Mouse (Mus musculus) embryonic fibroblast, embryonic 13.5 days (primary cell): Measurements from ENCODE around the gene Lipo1.

ENCODE experiments used
- CTCF ChIP-seq: IDR thresholded peaks from 2 replicates; pipeline ENCODE4 v1.5.1; 2011; ENCODE audit warnings: mild to moderate bottlenecking, control low read depth, low read length, moderate library complexity, borderline replicate concordance; ENCODE audit not compliant: insufficient read depth
- POLR2A ChIP-seq: IDR thresholded peaks from 2 replicates; pipeline ENCODE4 v1.6.1; 2011; ENCODE audit warnings: low read depth, mild to moderate bottlenecking, control low read depth, low read length, moderate library complexity

DNA sequence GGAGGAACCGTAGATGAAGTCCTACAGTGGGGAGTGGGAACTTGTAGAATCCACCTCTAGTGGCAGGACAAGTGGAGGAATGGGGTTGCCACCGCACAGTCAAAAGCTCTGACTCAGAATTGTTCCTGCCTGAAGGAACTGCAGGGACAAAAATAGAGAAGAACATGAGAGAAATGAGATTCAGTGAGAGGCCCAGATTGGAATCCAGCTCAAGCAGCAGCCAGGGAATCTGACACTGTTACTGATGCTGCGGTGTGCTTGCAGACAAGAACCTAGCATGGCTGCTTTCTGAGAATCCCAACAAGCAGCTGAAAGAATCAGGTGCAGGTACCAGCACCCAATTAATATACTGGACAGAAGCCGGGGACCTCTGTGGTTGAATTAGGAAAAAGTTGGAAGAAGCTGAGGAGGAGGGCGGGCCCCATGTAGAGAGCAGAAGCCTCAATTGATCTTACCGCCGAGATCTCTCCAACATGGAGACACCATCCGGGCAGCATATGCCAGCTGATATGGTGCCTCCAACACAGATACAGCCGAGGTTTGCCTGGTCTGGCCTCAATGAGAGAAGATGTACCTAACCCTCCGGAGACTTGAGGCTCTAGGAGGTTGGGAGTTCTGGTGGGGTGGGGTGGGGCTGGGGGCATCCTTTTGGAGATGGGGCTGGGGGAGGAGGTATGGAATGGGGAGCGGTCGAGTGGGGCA lies 532 bp downstream of the Lipo1 start:
- TF ChIP-seq POLR2A (no peak), CTCF (no peak)
